Comparison of ENCODE assay signal across 10 mouse cellular contexts in the genomic region with DNA sequence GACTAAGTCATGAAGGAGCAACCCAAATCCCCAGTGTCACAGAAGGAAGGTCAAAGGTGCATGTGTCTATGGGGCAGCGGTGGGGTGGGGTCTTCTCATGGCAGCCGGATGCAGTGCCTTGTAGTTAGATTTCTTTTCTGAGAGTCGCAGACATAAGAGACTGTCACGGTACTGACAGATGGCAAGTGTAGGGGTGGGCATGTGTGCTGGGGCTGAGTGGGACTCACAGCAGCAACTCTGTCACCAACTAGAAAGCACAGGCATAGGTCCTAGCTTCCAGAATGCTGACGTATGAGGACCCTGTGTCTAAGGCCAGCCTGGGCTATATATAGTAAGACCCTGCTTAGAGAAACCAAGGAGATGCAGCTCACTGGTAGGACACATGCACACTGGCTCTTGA. TPM values are rescaled to one million over a fixed set of nuclear protein-coding genes. Genes with fewer than 3 reads are reported as not detected.
DNase-seq lines count a peak whose midpoint lies in the region; ATAC-seq lines count a peak whose summit lies in the region.
"Had no signal": no experiment of that assay in that cellular context is flagged by ENCODE, and none has a peak within 500 bp of the region (broad histone marks: within the 10 kb centered on the region; RNA-seq: fewer than 3 reads in every experiment).

No protein-coding gene starts in this region.

- H3K9me3 ChIP-seq in heart, embryonic 15.5 days (replicated peaks) = no peaks in the 10 kb centered on the region
- H3K9me3 ChIP-seq in stomach, embryonic 16.5 days (replicated peaks; ENCODE audit: control insufficient read depth, low read length) = no peaks in the 10 kb centered on the region

- no peak overlapping the region for H3K9ac ChIP-seq in heart, embryonic 15.5 days
- no peak overlapping the region for H3K9ac ChIP-seq in stomach, embryonic 16.5 days (ENCODE audit: low read length)

- peaks cover 18% of the 10 kb centered on the region for H3K4me1 ChIP-seq in heart, embryonic 15.5 days (replicated peaks)
- H3K4me1 ChIP-seq in stomach, embryonic 16.5 days (ENCODE audit: control insufficient read depth, insufficient read depth, low read length) = peaks cover 18% of the 10 kb centered on the region

- H3K27me3 ChIP-seq in heart, embryonic 15.5 days = no peaks in the 10 kb centered on the region
- H3K27me3 ChIP-seq in stomach, embryonic 16.5 days (ENCODE audit: control insufficient read depth, insufficient read depth, low read length) = no peaks in the 10 kb centered on the region

- no peak overlapping the region for H3K4me3 ChIP-seq in heart, embryonic 15.5 days
- no peak overlapping the region for H3K4me3 ChIP-seq in stomach, embryonic 16.5 days (replicated peaks; ENCODE audit: low read length)

- no peak for DNase-seq in heart, postnatal 25 days (ENCODE audit: low spot score)
- DNase-seq in right cerebral cortex, adult 2 months (ENCODE audit: low spot score in 2 of 2) = peak; percentile 55 to 68
- no peak for DNase-seq in right cerebral cortex, postnatal 14 days
- peak; percentile 37 to 42 for DNase-seq in layer of hippocampus, postnatal 36 days
- DNase-seq in kidney, adult 9 months = no peak

- no peak for ATAC-seq in heart, embryonic 15.5 days (replicated peaks; ENCODE audit: insufficient number of reproducible peaks, insufficient read depth, low FRiP score, low read depth)
- no peak for ATAC-seq in stomach, embryonic 16.5 days (ENCODE audit: insufficient read depth, low FRiP score)
- ATAC-seq in erythroblast, adult 5-6 weeks (replicated peaks; ENCODE audit: low FRiP score, poor library complexity, severe bottlenecking) = no peak

- WGBS in heart, embryonic 15.5 days = 68% methylated on average over 5 of the region's 5 CpGs
- WGBS in stomach, embryonic 16.5 days = 74% methylated on average over 5 of the region's 5 CpGs

- intact Hi-C loops in heart, postnatal 25 days (cut with DNase I) = loop anchor here (2.0 kb wide), 1 partner anchor 23 kb away; no protein-coding TSS in a partner anchor

- H3K36me3 ChIP-seq in heart, embryonic 15.5 days = no peaks in the 10 kb centered on the region
- H3K36me3 ChIP-seq in stomach, embryonic 16.5 days (ENCODE audit: control insufficient read depth, insufficient read depth, low read length) = no peaks in the 10 kb centered on the region

- H3K4me2 ChIP-seq in heart, embryonic 15.5 days = no peak overlapping the region
- H3K4me2 ChIP-seq in stomach, embryonic 16.5 days (ENCODE audit: low read depth, low read length) = no peak overlapping the region

- peak overlapping the region; percentile 40 for H3K27ac ChIP-seq in heart, embryonic 15.5 days
- 0 out of 2 replicates have a peak overlapping the region, but pooled peaks have one; percentile 47 for H3K27ac ChIP-seq in stomach, embryonic 16.5 days (ENCODE audit: low read length)

RNA-seq across cellular contexts. Expression of a gene that starts 12.7 kb away (rescaled TPM):
- polyA plus RNA-seq in heart, embryonic 15.5 days (2015; fragmentation: Nextera tagmentation; extraction: Ambion mirVana) = not detected in 2 replicates
- total RNA-seq in heart, postnatal 25 days (2021) = not detected
- not detected for total RNA-seq in layer of hippocampus, postnatal 36 days (2021)
- not detected in 2 replicates for polyA plus RNA-seq in stomach, embryonic 16.5 days (2015; fragmentation: Nextera tagmentation; extraction: Ambion mirVana)
- total RNA-seq in erythroblast, adult 5-6 weeks (2015; ENCODE audit: low replicate concordance) = not detected in 2 replicates
- total RNA-seq in erythroblast, adult 5-6 weeks (2017; ENCODE audit: low replicate concordance) = not detected in 2 replicates
- total RNA-seq: layer of hippocampus, postnatal 25 days; neutrophil, adult 5-6 weeks had no signal

Comparison
In these comparisons a context has a peak if more than half of its experiments do, and no peak if none do; other contexts are left out.
1. DNase-seq: peak in right cerebral cortex, adult 2 months (2 of 2) and layer of hippocampus, postnatal 36 days (2 of 2); none in heart, postnatal 25 days (single experiment), right cerebral cortex, postnatal 14 days (single experiment) and kidney, adult 9 months (single experiment).